Mouse (Mus musculus) neural tube, embryonic 11.5 days (tissue): ENCODE data around the gene Pias3. TPM values are rescaled to one million over a fixed set of nuclear protein-coding genes. Genes with fewer than 3 reads are reported as not detected.
"Not testable (repeated sequence)": the region's sequence is repeated elsewhere in the genome, so short reads cannot be mapped to it uniquely, and the experiment has no call there.

Experiments used
- ATAC-seq: fragments of 200-750 bp; cut with Nextera tagmentation; 2 replicates; pipeline ENCODE4 v1.8.0; 2017; ENCODE audit warnings: moderate number of reproducible peaks, mild to moderate bottlenecking, moderate TSS enrichment, moderate library complexity; ENCODE audit not compliant: insufficient read depth, low FRiP score, low TSS enrichment
- DNase-seq: peaks from one replicate; pipeline ENCODE4 v3.0.0-alpha.2; 2015; ENCODE audit warnings: low spot score
- H3K27ac ChIP-seq: fragments of 300-500 bp; sonication (generic); 2 replicates; pipeline ENCODE4 v1.5.1; 2014; ENCODE audit warnings: low read depth, mild to moderate bottlenecking, low read length
- H3K27me3 ChIP-seq: fragments of 300-500 bp; sonication (generic); 2 replicates; pipeline ENCODE4 v1.6.1; 2014; ENCODE audit warnings: mild to moderate bottlenecking, low read length, mixed read lengths; ENCODE audit not compliant: control insufficient read depth, insufficient read depth
- H3K36me3 ChIP-seq: fragments of 300-500 bp; sonication (generic); 2 replicates; pipeline ENCODE4 v1.6.1; 2014; ENCODE audit warnings: mild to moderate bottlenecking, low read length, moderate library complexity, mixed read lengths; ENCODE audit not compliant: control insufficient read depth, insufficient read depth
- H3K4me1 ChIP-seq: fragments of 300-500 bp; sonication (generic); 2 replicates; pipeline ENCODE4 v1.6.1; 2014; ENCODE audit warnings: low read length, mixed read lengths; ENCODE audit not compliant: control insufficient read depth, insufficient read depth
- H3K4me2 ChIP-seq: fragments of 300-500 bp; sonication (generic); 2 replicates; pipeline ENCODE4 v1.6.1; 2014; ENCODE audit warnings: low read depth, mild to moderate bottlenecking, moderate library complexity
- H3K4me3 ChIP-seq: fragments of 300-500 bp; sonication (generic); 2 replicates; pipeline ENCODE4 v1.5.1; 2014; ENCODE audit warnings: low read depth, low read length
- H3K9ac ChIP-seq: fragments of 300-500 bp; sonication (generic); 2 replicates; pipeline ENCODE4 v1.6.1; 2014; ENCODE audit warnings: mild to moderate bottlenecking, low read length
- H3K9me3 ChIP-seq: fragments of 300-500 bp; sonication (generic); 2 replicates; pipeline ENCODE4 v1.6.1; 2016; ENCODE audit warnings: low read length; ENCODE audit not compliant: control insufficient read depth
- WGBS: fragments of 180-500 bp; shearing (Covaris S2); extraction: QIAGEN DNeasy Blood & Tissue Kit; methylation state at CpG from one replicate; pipeline ENCODE4 v1.1.7; 2014; 5-methylcytosine and 5-hydroxymethylcytosine counted together
- polyA plus RNA-seq: library from polyadenylated mRNA; unstranded; fragments of >200 nt; fragmentation: Nextera tagmentation; extraction: Ambion mirVana; gene quantifications from 2 replicates; pipeline ENCODE4 v1.2.1, GENCODE M21; 2014

The Pias3 gene
- polyA plus RNA-seq, 1 experiment from 2014 or later, result 30.3 TPM

GRCm38 (mm10) chr3:96679159-96679674 lies 17.0 kb upstream of the Pias3 start:
- Histone ChIP-seq H3K27ac (no peak overlapping the region), H3K4me3 (no peak overlapping the region), H3K9ac (no peak overlapping the region), H3K36me3 (no peaks in the 10 kb centered on the region), H3K27me3 (peaks cover 2% of the 10 kb centered on the region; the same call in 1 of the 2 replicates), H3K9me3 (no peaks in the 10 kb centered on the region), H3K4me2 (no peak overlapping the region), H3K4me1 (no peaks in the 10 kb centered on the region)
- no peak for DNase-seq
- no peak for ATAC-seq
- WGBS, result 35% methylated on average over 5 of the region's 5 CpGs

GRCm38 (mm10) chr3:96680269-96680956 lies 15.8 kb upstream of the Pias3 start:
- Histone ChIP-seq H3K27me3 (peaks cover 5% of the 10 kb centered on the region; the same call in 1 of the 2 replicates), H3K9me3 (no peaks in the 10 kb centered on the region), H3K9ac (no peak overlapping the region), H3K36me3 (no peaks in the 10 kb centered on the region), H3K4me3 (no peak overlapping the region), H3K27ac (no peak overlapping the region), H3K4me2 (no peak overlapping the region), H3K4me1 (no peaks in the 10 kb centered on the region)
- ATAC-seq (no peak), DNase-seq (no peak)
- 17% methylated on average over 12 of the region's 12 CpGs for WGBS

- H3K4me2 ChIP-seq, result no peak overlapping the region
- no peak for DNase-seq
- H3K9me3 ChIP-seq, result no peaks in the 10 kb centered on the region
- H3K36me3 ChIP-seq, result no peaks in the 10 kb centered on the region
- H3K9ac ChIP-seq, result no peak overlapping the region
- 88% methylated on average over 3 of the region's 3 CpGs for WGBS
- no peaks in the 10 kb centered on the region for H3K4me1 ChIP-seq
- H3K27me3 ChIP-seq, result peaks cover 5% of the 10 kb centered on the region; the same call in 1 of the 2 replicates
- H3K27ac ChIP-seq, result no peak overlapping the region
- ATAC-seq, result no peak
- no peak overlapping the region for H3K4me3 ChIP-seq
Observed at GRCm38 (mm10) chr3:96683496-96683895, 12.7 kb upstream of the Pias3 start.

GRCm38 (mm10) chr3:96684151-96684821 lies 11.9 kb upstream of the Pias3 start:
- Histone ChIP-seq H3K9ac (peak overlapping the region; percentile 28; the same call in 1 of the 2 replicates), H3K27ac (no peak overlapping the region), H3K4me3 (no peak overlapping the region)

GRCm38 (mm10) chr3:96684822-96685156 lies 11.4 kb upstream of the Pias3 start:
- 36% methylated on average over 28 of the region's 28 CpGs for WGBS
- DNase-seq (no peak), ATAC-seq (no peak)
- Histone ChIP-seq H3K9ac (peak overlapping the region; percentile 28; the same call in 1 of the 2 replicates), H3K27ac (no peak overlapping the region), H3K9me3 (no peaks in the 10 kb centered on the region), H3K36me3 (no peaks in the 10 kb centered on the region), H3K4me1 (no peaks in the 10 kb centered on the region), H3K4me3 (peak overlapping the region; percentile 19; the same call in 1 of the 2 replicates), H3K27me3 (peaks cover 5% of the 10 kb centered on the region; the same call in 1 of the 2 replicates), H3K4me2 (peak overlapping the region; percentile 22)

More at GRCm38 (mm10) chr3:96684151-96684821, 11.9 kb upstream of the Pias3 start:
- H3K27me3 ChIP-seq, result peaks cover 5% of the 10 kb centered on the region; the same call in 1 of the 2 replicates
- 53% methylated on average over 17 of the region's 17 CpGs for WGBS
- peak overlapping the region; percentile 22 for H3K4me2 ChIP-seq
- H3K9me3 ChIP-seq, result no peaks in the 10 kb centered on the region
- ATAC-seq (no peak), DNase-seq (no peak)
- H3K4me1 ChIP-seq, result no peaks in the 10 kb centered on the region
- no peaks in the 10 kb centered on the region for H3K36me3 ChIP-seq

GRCm38 (mm10) chr3:96686057-96686456 lies 10.1 kb upstream of the Pias3 start:
- not testable (repeated sequence) for H3K4me2 ChIP-seq, H3K9me3 ChIP-seq, H3K9ac ChIP-seq, DNase-seq, H3K36me3 ChIP-seq, H3K4me3 ChIP-seq, H3K27me3 ChIP-seq, ATAC-seq, H3K27ac ChIP-seq, H3K4me1 ChIP-seq
- 93% methylated on average over 5 of the region's 5 CpGs for WGBS

GRCm38 (mm10) chr3:96688854-96689253 lies 7.3 kb upstream of the Pias3 start:
- Histone ChIP-seq H3K36me3 (no peaks in the 10 kb centered on the region), H3K4me2 (no peak overlapping the region), H3K9ac (no peak overlapping the region), H3K4me3 (no peak overlapping the region), H3K4me1 (no peaks in the 10 kb centered on the region), H3K27me3 (peaks cover 5% of the 10 kb centered on the region; the same call in 1 of the 2 replicates), H3K9me3 (no peaks in the 10 kb centered on the region), H3K27ac (no peak overlapping the region)
- ATAC-seq (no peak), DNase-seq (no peak)
- 83% methylated on average over 11 of the region's 11 CpGs for WGBS

GRCm38 (mm10) chr3:96690298-96690697 lies 5.9 kb upstream of the Pias3 start:
- no peaks in the 10 kb centered on the region for H3K4me1 ChIP-seq
- H3K9ac ChIP-seq, result no peak overlapping the region
- no peak for ATAC-seq
- H3K27ac ChIP-seq, result no peak overlapping the region
- WGBS, result 47% methylated on average over 3 of the region's 3 CpGs
- no peaks in the 10 kb centered on the region for H3K36me3 ChIP-seq
- no peaks in the 10 kb centered on the region for H3K9me3 ChIP-seq
- no peak for DNase-seq
- no peak overlapping the region for H3K4me2 ChIP-seq
- H3K27me3 ChIP-seq, result no peaks in the 10 kb centered on the region
- H3K4me3 ChIP-seq, result no peak overlapping the region
